Mouse (Mus musculus) spleen, adult 2 months (tissue): ENCODE data around the gene Vmn2r110. TPM values are rescaled to one million over a fixed set of nuclear protein-coding genes. Genes with fewer than 3 reads are reported as not detected.

Source experiments
- DNase-seq, 2 experiments: peaks; one replicate each; pipeline versions ENCODE4 v3.0.0 to v3.0.0-alpha.2; 2012 to 2021; ENCODE audit warnings: low spot score in 2 of 2, low read depth in 1 of 2
- H3K27ac ChIP-seq: fragments of 200-500 bp; 2 replicates; pipeline ENCODE4 v1.5.1; 2012; ENCODE audit warnings: low read length, inconsistent platforms; ENCODE audit not compliant: insufficient read depth
- H3K27me3 ChIP-seq: fragments of 200-500 bp; 2 replicates; pipeline ENCODE4 v1.6.1; 2012; ENCODE audit warnings: mild to moderate bottlenecking, moderate library complexity, low read length, inconsistent platforms; ENCODE audit not compliant: control insufficient read depth, insufficient read depth
- H3K36me3 ChIP-seq: fragments of 200-500 bp; 2 replicates; pipeline ENCODE4 v1.6.1; 2012; ENCODE audit warnings: mild to moderate bottlenecking, low read length, inconsistent platforms; ENCODE audit not compliant: control insufficient read depth, insufficient read depth
- H3K4me1 ChIP-seq: fragments of 200-500 bp; 2 replicates; pipeline ENCODE4 v1.6.1; 2011; ENCODE audit warnings: inconsistent platforms; ENCODE audit not compliant: control insufficient read depth, insufficient read depth, insufficient read length
- H3K4me3 ChIP-seq: fragments of 200-500 bp; 2 replicates; pipeline ENCODE4 v1.5.1; 2011; ENCODE audit warnings: mild to moderate bottlenecking, inconsistent platforms; ENCODE audit not compliant: insufficient read depth, insufficient read length; ENCODE audit errors: extremely low read depth
- CTCF ChIP-seq: fragments of 200-500 bp; IDR thresholded peaks from 2 replicates; pipeline ENCODE4 v1.5.1; 2011; ENCODE audit warnings: mild to moderate bottlenecking, inconsistent platforms; ENCODE audit not compliant: insufficient read depth, insufficient read length, insufficient replicate concordance; ENCODE audit errors: extremely low read depth
- POLR2A ChIP-seq: fragments of 200-500 bp; IDR thresholded peaks from 2 replicates; pipeline ENCODE4 v1.6.1; 2011; ENCODE audit warnings: low read depth, low read length, inconsistent platforms
- WGBS: fragments of 180-500 bp; shearing (Covaris S2); methylation state at CpG from one replicate; pipeline ENCODE4 v1.1.7; 2018; 5-methylcytosine and 5-hydroxymethylcytosine counted together
- polyA plus RNA-seq: library from polyadenylated mRNA; depleted of rRNA; stranded (reverse); fragments of >200 nt; gene quantifications from 2 replicates; pipeline ENCODE4 v1.2.3, GENCODE M21; 2012; rRNA removed

Gene Vmn2r110
- polyA plus RNA-seq: not detected in 2 replicates

DNA sequence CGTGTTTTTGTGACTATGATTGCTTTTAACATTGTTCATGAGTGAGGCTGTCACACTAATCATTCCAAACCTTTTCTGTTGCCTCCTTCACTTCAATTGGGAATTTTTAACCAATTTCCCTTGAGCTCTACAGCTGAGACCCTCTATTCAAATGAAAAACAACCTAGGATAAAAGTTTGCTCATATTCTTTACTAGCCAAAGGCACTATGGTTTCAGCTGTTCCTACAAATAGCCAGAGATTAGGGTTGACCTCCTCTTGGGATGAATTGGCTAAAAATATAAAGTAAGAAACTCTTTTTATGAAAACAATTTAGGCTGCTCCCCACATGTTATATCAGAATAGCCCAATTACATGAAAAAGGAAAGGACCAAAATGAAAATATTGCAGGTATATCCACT, at the start of gene Vmn2r110:
Gene Vmn2r110 (minus strand): TSS at position 101 of the 400 bp plus-strand sequence.
- TF ChIP-seq POLR2A: no peak
- no peak for TF ChIP-seq CTCF
- Histone ChIP-seq H3K4me1 (no peaks in the 10 kb centered on the region), H3K4me3 (no peak within 1 kb of the TSS), H3K36me3 (no peaks in the 10 kb centered on the region), H3K27me3 (no peaks in the 10 kb centered on the region), H3K27ac (no peak within 1 kb of the TSS)
- no peak for DNase-seq
- 35% methylated on average over 1 of the region's 1 CpGs for WGBS

- no peak for TF ChIP-seq POLR2A
- TF ChIP-seq CTCF: no peak
- Histone ChIP-seq H3K36me3 (no peaks in the 10 kb centered on the region), H3K27ac (no peak within 1 kb of the TSS), H3K4me1 (no peaks in the 10 kb centered on the region), H3K4me3 (no peak within 1 kb of the TSS), H3K27me3 (no peaks in the 10 kb centered on the region)
- DNase-seq: no peak
Measured at GRCm38 (mm10) chr17:20624777-20625176, 28.6 kb upstream of the Vmn2r110 start, which contains the start of gene Fpr-rs3. Gene Fpr-rs3 (minus strand): TSS chr17:20624877.

GRCm38 (mm10) chr17:20564656-20565055, 31.6 kb downstream of the Vmn2r110 start, which contains the start of gene Vmn2r109:
Gene Vmn2r109 (minus strand): TSS chr17:20564756.
- DNase-seq: no peak
- Histone ChIP-seq H3K27me3 (no peaks in the 10 kb centered on the region), H3K36me3 (no peaks in the 10 kb centered on the region), H3K27ac (no peak within 1 kb of the TSS), H3K4me1 (no peaks in the 10 kb centered on the region), H3K4me3 (no peak within 1 kb of the TSS)
- TF ChIP-seq POLR2A (no peak), CTCF (no peak)
- WGBS: 94% methylated on average over 1 of the region's 1 CpGs

Other genes with a start within 250 kb of the Vmn2r110 start
- not detected in 2 replicates for gene Vmn1r224, start 182.3 kb downstream of the Vmn2r110 start, polyA plus RNA-seq
- gene Vmn2r108, start 115.1 kb downstream of the Vmn2r110 start, polyA plus RNA-seq: not detected in 2 replicates
- gene Vmn1r225, start 98.3 kb downstream of the Vmn2r110 start, polyA plus RNA-seq: not detected in 2 replicates
- gene Vmn2r109, start 31.7 kb downstream of the Vmn2r110 start, polyA plus RNA-seq: not detected in 2 replicates
- not detected in 2 replicates for gene Fpr-rs3, start 28.5 kb upstream of the Vmn2r110 start, polyA plus RNA-seq
- gene Vmn1r226, start 86.4 kb upstream of the Vmn2r110 start, polyA plus RNA-seq: not detected in 2 replicates
- gene Vmn1r227, start 133.4 kb upstream of the Vmn2r110 start, polyA plus RNA-seq: not detected in 2 replicates
- gene Vmn1r228, start 189.7 kb upstream of the Vmn2r110 start, polyA plus RNA-seq: not detected in 2 replicates
- gene Vmn1r229, start 215.1 kb upstream of the Vmn2r110 start, polyA plus RNA-seq: not detected in 2 replicates
- not detected in 2 replicates for gene Vmn1r230, start 244.0 kb upstream of the Vmn2r110 start, polyA plus RNA-seq